Comparison of ENCODE assay signal across 17 mouse cellular contexts in genomic region chr14:25710681-25711080, GRCm38 (mm10). TPM values are rescaled to one million over a fixed set of nuclear protein-coding genes. Genes with fewer than 3 reads are reported as not detected.
DNase-seq lines count a peak whose midpoint lies in the region; ATAC-seq and TF ChIP-seq lines count a peak whose summit lies in the region.
"Had no signal": no experiment of that assay in that cellular context is flagged by ENCODE, and none has a peak within 500 bp of the region (broad histone marks: within the 10 kb centered on the region; RNA-seq: fewer than 3 reads in every experiment).

No protein-coding gene starts in this region.

- no peaks in the 10 kb centered on the region for H3K27me3 ChIP-seq in kidney, embryonic 15.5 days
- no peaks in the 10 kb centered on the region for H3K27me3 ChIP-seq in liver, embryonic 15.5 days
- H3K27me3 ChIP-seq: forebrain, embryonic 13.5 days; hindbrain, embryonic 15.5 days; neural tube, embryonic 12.5 days had no signal

- intact Hi-C loops in gastrocnemius, adult 2 months (cut with DNase I), result no loop called here
- intact Hi-C loops in gastrocnemius, postnatal 36 days (cut with DNase I), result no loop called here
- intact Hi-C loops in left cerebral cortex, postnatal 14 days (cut with DNase I), result no loop called here

- no peak for DNase-seq in gastrocnemius, adult 2 months
- no peak for DNase-seq in gastrocnemius, postnatal 36 days
- DNase-seq in kidney, postnatal 25 days, result no peak
- DNase-seq in left cerebral cortex, postnatal 14 days (ENCODE audit: low spot score in 2 of 2), result no peak
- no peak for DNase-seq in gastrocnemius, adult 8-10 months (ENCODE audit: low spot score in 2 of 2)
- DNase-seq: adrenal gland, adult 8-10 months; cerebellum, adult 9-11 months; gastrocnemius, postnatal 10 days; lung, adult 2 months; midbrain, embryonic 14.5 days had no signal

- WGBS in kidney, embryonic 15.5 days, result 72% methylated on average over 4 of the region's 4 CpGs
- 57% methylated on average over 4 of the region's 4 CpGs for WGBS in liver, embryonic 15.5 days (ENCODE audit: insufficient replicate concordance)

- no peaks in the 10 kb centered on the region for H3K9me3 ChIP-seq in kidney, embryonic 15.5 days (replicated peaks)
- H3K9me3 ChIP-seq in liver, embryonic 15.5 days (replicated peaks), result no peaks in the 10 kb centered on the region
- H3K9me3 ChIP-seq: forebrain, embryonic 13.5 days; hindbrain, embryonic 15.5 days; neural tube, embryonic 12.5 days had no signal

- peak overlapping the region; percentile 88 for H3K27ac ChIP-seq in gastrocnemius, adult 2 months
- H3K27ac ChIP-seq in kidney, embryonic 15.5 days, result peak overlapping the region; percentile 76
- peak overlapping the region; percentile 52; the same call in 1 of the 2 replicates for H3K27ac ChIP-seq in embryonic fibroblast, embryonic 13.5 days (ENCODE audit: insufficient read depth, low read length)
- H3K27ac ChIP-seq in liver, embryonic 15.5 days (replicated peaks), result peak overlapping the region; percentile 67; the same call in 1 of the 2 replicates
- H3K27ac ChIP-seq: forebrain, embryonic 13.5 days; hindbrain, embryonic 15.5 days; left cerebral cortex, adult 2 months; neural tube, embryonic 12.5 days had no signal

- TF ChIP-seq CTCF in gastrocnemius, adult 2 months (IDR thresholded peaks at IDR 0.05), result no peak
- TF ChIP-seq CTCF in embryonic fibroblast, embryonic 13.5 days (IDR thresholded peaks at IDR 0.05; ENCODE audit: borderline replicate concordance, insufficient read depth, low read length), result no peak

- H3K9ac ChIP-seq in kidney, embryonic 15.5 days, result no peak overlapping the region
- no peak overlapping the region for H3K9ac ChIP-seq in liver, embryonic 15.5 days
- H3K9ac ChIP-seq: forebrain, embryonic 13.5 days; hindbrain, embryonic 15.5 days; neural tube, embryonic 12.5 days had no signal

- H3K4me1 ChIP-seq in kidney, embryonic 15.5 days, result peaks cover 56% of the 10 kb centered on the region
- H3K4me1 ChIP-seq in embryonic fibroblast, embryonic 13.5 days (ENCODE audit: control insufficient read depth, insufficient read depth, low read length), result peaks cover 9% of the 10 kb centered on the region
- peaks cover 45% of the 10 kb centered on the region for H3K4me1 ChIP-seq in liver, embryonic 15.5 days (replicated peaks)

- H3K4me3 ChIP-seq in gastrocnemius, adult 2 months, result no peak overlapping the region
- H3K4me3 ChIP-seq in kidney, embryonic 15.5 days (replicated peaks), result no peak overlapping the region
- H3K4me3 ChIP-seq in embryonic fibroblast, embryonic 13.5 days (ENCODE audit: insufficient read depth, low read length), result no peak overlapping the region
- no peak overlapping the region for H3K4me3 ChIP-seq in liver, embryonic 15.5 days (replicated peaks)
- H3K4me3 ChIP-seq: forebrain, embryonic 13.5 days; hindbrain, embryonic 15.5 days; left cerebral cortex, adult 2 months; neural tube, embryonic 12.5 days had no signal

- peaks cover 5% of the 10 kb centered on the region for H3K36me3 ChIP-seq in kidney, embryonic 15.5 days
- H3K36me3 ChIP-seq in liver, embryonic 15.5 days (replicated peaks), result no peaks in the 10 kb centered on the region; the same call in 1 of the 2 replicates
- H3K36me3 ChIP-seq: hindbrain, embryonic 15.5 days had no signal

- no peak for TF ChIP-seq POLR2A in embryonic fibroblast, embryonic 13.5 days (IDR thresholded peaks at IDR 0.05; ENCODE audit: low read depth, low read length)

- no peak for ATAC-seq in kidney, embryonic 15.5 days (replicated peaks; ENCODE audit: low FRiP score)
- ATAC-seq in liver, embryonic 15.5 days (ENCODE audit: insufficient read depth), result no peak; the same call in 1 of the 2 replicates
- ATAC-seq: forebrain, embryonic 13.5 days had no signal

- no peak overlapping the region for H3K4me2 ChIP-seq in kidney, embryonic 15.5 days
- no peak overlapping the region; the same call in 1 of the 2 replicates for H3K4me2 ChIP-seq in liver, embryonic 15.5 days
- H3K4me2 ChIP-seq: forebrain, embryonic 13.5 days; hindbrain, embryonic 15.5 days; neural tube, embryonic 12.5 days had no signal

RNA-seq across cellular contexts. Expression of gene Ppif, which starts 16.7 kb away (rescaled TPM):
- 10 to 100 TPM; 26.0 to 43.4 TPM for total RNA-seq in gastrocnemius, adult 2 months (2021)
- 10 to 100 TPM; 31.8 to 36.5 TPM for total RNA-seq in gastrocnemius, postnatal 36 days (2021)
- polyA plus RNA-seq in kidney, embryonic 15.5 days (2015; fragmentation: Nextera tagmentation; extraction: Ambion mirVana), result 41.5 and 42.1 TPM in 2 replicates
- 11.3 and 11.6 TPM in 2 replicates for polyA plus RNA-seq in embryonic fibroblast, embryonic 13.5 days (2011; ENCODE audit: insufficient read length, low read depth, missing spikeins)
- polyA plus RNA-seq in liver, embryonic 15.5 days (2015; fragmentation: Nextera tagmentation; extraction: Ambion mirVana), result 26.4 and 26.8 TPM in 2 replicates
- 10 to 100 TPM; 23.5 to 25.2 TPM for total RNA-seq in left cerebral cortex, postnatal 14 days (2021)
- total RNA-seq in gastrocnemius, adult 8-10 months (2022), result 10 to 100 TPM; 22.9 to 29.3 (median 28.8) TPM

RNA-seq across cellular contexts. Expression of gene Zcchc24, which starts 58.2 kb away (rescaled TPM):
- 10 to 100 TPM; 40.6 to 59.3 TPM for total RNA-seq in gastrocnemius, adult 2 months (2021)
- total RNA-seq in gastrocnemius, postnatal 36 days (2021), result 10 to 100 TPM; 38.4 to 49.4 TPM
- polyA plus RNA-seq in kidney, embryonic 15.5 days (2015; fragmentation: Nextera tagmentation; extraction: Ambion mirVana), result 18.3 and 21.0 TPM in 2 replicates
- polyA plus RNA-seq in embryonic fibroblast, embryonic 13.5 days (2011; ENCODE audit: insufficient read length, low read depth, missing spikeins), result 116 and 122 TPM in 2 replicates
- 7.5 and 8.3 TPM in 2 replicates for polyA plus RNA-seq in liver, embryonic 15.5 days (2015; fragmentation: Nextera tagmentation; extraction: Ambion mirVana)
- 10 to 100 TPM; 41.9 to 43.9 TPM for total RNA-seq in left cerebral cortex, postnatal 14 days (2021)
- 10 to 100 TPM; 54.4 to 82.7 (median 64.0) TPM for total RNA-seq in gastrocnemius, adult 8-10 months (2022)
